Comparison of ENCODE assay signal across 17 mouse cellular contexts in the genomic region with DNA sequence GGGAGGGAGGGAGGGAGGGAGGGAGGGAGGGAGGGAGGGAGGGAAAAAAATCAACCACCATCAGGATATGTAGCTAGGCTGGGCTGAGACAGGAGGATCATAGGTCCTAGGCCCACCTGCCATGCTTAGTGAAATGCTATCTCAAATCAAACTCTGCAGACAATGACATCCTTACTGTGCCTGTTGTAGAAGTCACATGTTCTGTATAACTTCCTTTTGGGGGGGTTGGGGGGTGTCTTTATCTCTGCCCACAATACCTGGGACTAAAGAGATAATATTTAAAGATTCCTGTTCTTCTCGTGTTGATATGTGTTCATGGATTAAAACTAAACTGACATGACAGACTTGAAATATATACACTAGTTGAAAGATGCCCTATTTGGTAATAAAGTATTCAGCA.
"Had no signal": no experiment of that assay in that cellular context is flagged by ENCODE, and none has a peak within 500 bp of the region (broad histone marks: within the 10 kb centered on the region; RNA-seq: fewer than 3 reads in every experiment).

No protein-coding gene starts in this region.

- H3K9ac ChIP-seq: limb, embryonic 12.5 days; limb, embryonic 15.5 days; lung, embryonic 14.5 days; midbrain, embryonic 13.5 days; neural tube, embryonic 13.5 days had no signal

- H3K9me3 ChIP-seq: limb, embryonic 12.5 days; limb, embryonic 15.5 days; midbrain, embryonic 10.5 days; midbrain, embryonic 13.5 days; neural tube, embryonic 13.5 days had no signal

- H3K27ac ChIP-seq: kidney, postnatal 0 days; limb, embryonic 12.5 days; limb, embryonic 15.5 days; macrophage; midbrain, embryonic 10.5 days; midbrain, embryonic 13.5 days; neural tube, embryonic 13.5 days had no signal

- DNase-seq: kidney, adult 2 months; kidney, postnatal 25 days; left cerebral cortex, postnatal 4 days; lung, embryonic 14.5 days; thymus, adult 18-20 months; thymus, postnatal 36 days had no signal

- H3K36me3 ChIP-seq: limb, embryonic 12.5 days; limb, embryonic 15.5 days; midbrain, embryonic 10.5 days; midbrain, embryonic 13.5 days; neural tube, embryonic 13.5 days had no signal

- H3K4me2 ChIP-seq: limb, embryonic 12.5 days; limb, embryonic 15.5 days; lung, embryonic 14.5 days; midbrain, embryonic 13.5 days; neural tube, embryonic 13.5 days had no signal

- H3K4me3 ChIP-seq: limb, embryonic 12.5 days; limb, embryonic 15.5 days; midbrain, embryonic 10.5 days; midbrain, embryonic 13.5 days; myocyte; neural tube, embryonic 13.5 days had no signal

- ATAC-seq: intestine, postnatal 0 days; lung, postnatal 0 days; midbrain, embryonic 13.5 days; midbrain, embryonic 16.5 days had no signal

- H3K27me3 ChIP-seq: limb, embryonic 12.5 days; limb, embryonic 15.5 days; midbrain, embryonic 13.5 days; neural tube, embryonic 13.5 days had no signal

- H3K4me1 ChIP-seq: midbrain, embryonic 10.5 days had no signal
